Mouse (Mus musculus) cerebellum, adult 2 months (tissue): Measurements from ENCODE around the gene Olfr1325. TPM values are rescaled to one million over a fixed set of nuclear protein-coding genes. Genes with fewer than 3 reads are reported as not detected.
"Not testable (repeated sequence)": the region's sequence is repeated elsewhere in the genome, so short reads cannot be mapped to it uniquely, and the experiment has no call there.

Experiments
- DNase-seq, 2 experiments: peaks; one replicate each; pipeline ENCODE4 v3.0.0; 2021
- H3K27ac ChIP-seq: fragments of 200-500 bp; 2 replicates; pipeline ENCODE4 v1.5.1; 2012; ENCODE audit warnings: low read length, control low read depth, inconsistent platforms; ENCODE audit not compliant: insufficient read depth
- H3K27me3 ChIP-seq: fragments of 200-500 bp; 2 replicates; pipeline ENCODE4 v1.6.1; 2012; ENCODE audit warnings: inconsistent platforms, mild to moderate bottlenecking, low read length, moderate library complexity; ENCODE audit not compliant: control insufficient read depth, insufficient read depth
- H3K4me1 ChIP-seq: fragments of 200-500 bp; 2 replicates; pipeline ENCODE4 v1.6.1; 2011; ENCODE audit warnings: low read length; ENCODE audit not compliant: control insufficient read depth, insufficient read depth
- H3K4me3 ChIP-seq: fragments of 200-500 bp; replicated peaks from 2 replicates; pipeline ENCODE3; 2011; ENCODE audit warnings: mild to moderate bottlenecking, low read depth, low read length, control low read depth; ENCODE audit not compliant: insufficient read depth
- CTCF ChIP-seq: fragments of 200-500 bp; IDR thresholded peaks from 2 replicates; pipeline ENCODE4 v1.5.1; 2011; ENCODE audit warnings: low read depth, mild to moderate bottlenecking, control low read depth, low read length, moderate library complexity, borderline replicate concordance; ENCODE audit not compliant: insufficient read depth
- POLR2A ChIP-seq: fragments of 200-500 bp; IDR thresholded peaks from 2 replicates; pipeline ENCODE4 v1.6.1; 2011; ENCODE audit warnings: low read length, control low read depth, borderline replicate concordance; ENCODE audit not compliant: insufficient read depth
- WGBS: fragments of 180-500 bp; shearing (Covaris S2); methylation state at CpG from one replicate; pipeline ENCODE4 v1.1.7; 2018; 5-methylcytosine and 5-hydroxymethylcytosine counted together
- polyA plus RNA-seq: library from polyadenylated mRNA; depleted of rRNA; stranded (reverse); fragments of >200 nt; gene quantifications from 2 replicates; pipeline ENCODE4 v1.2.3, GENCODE M21; 2012; rRNA removed

Gene Olfr1325
- not detected in 2 replicates for polyA plus RNA-seq

DNA sequence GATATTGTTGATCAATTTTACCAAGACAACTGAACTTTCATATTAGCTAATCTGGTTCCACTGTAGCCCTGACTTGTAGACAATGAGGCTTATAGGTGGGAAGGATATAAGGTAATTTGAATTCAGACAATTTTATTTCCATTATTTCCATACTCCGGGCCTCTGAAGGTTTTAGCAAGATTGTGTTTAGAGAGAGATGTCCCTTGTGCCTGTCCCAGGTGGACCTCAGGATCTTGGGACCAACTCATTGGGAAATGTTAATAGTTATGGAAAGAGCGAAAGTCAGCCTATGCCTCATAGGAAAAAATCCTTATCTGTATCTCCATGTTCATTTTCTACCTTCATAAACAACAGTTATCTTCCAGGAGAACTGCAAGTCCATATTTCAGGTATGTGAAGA is at the start of gene Olfr1325:
Gene Olfr1325, plus strand, starts transcription at position 301 of the 400 bp plus-strand sequence.
- Histone ChIP-seq H3K4me1 (no peaks in the 10 kb centered on the region), H3K27me3 (no peaks in the 10 kb centered on the region), H3K27ac (no peak within 1 kb of the TSS), H3K4me3 (no peak within 1 kb of the TSS)
- no peak for DNase-seq
- 93% methylated on average over 2 of the region's 2 CpGs for WGBS
- TF ChIP-seq CTCF (no peak), POLR2A (no peak)

DNA sequence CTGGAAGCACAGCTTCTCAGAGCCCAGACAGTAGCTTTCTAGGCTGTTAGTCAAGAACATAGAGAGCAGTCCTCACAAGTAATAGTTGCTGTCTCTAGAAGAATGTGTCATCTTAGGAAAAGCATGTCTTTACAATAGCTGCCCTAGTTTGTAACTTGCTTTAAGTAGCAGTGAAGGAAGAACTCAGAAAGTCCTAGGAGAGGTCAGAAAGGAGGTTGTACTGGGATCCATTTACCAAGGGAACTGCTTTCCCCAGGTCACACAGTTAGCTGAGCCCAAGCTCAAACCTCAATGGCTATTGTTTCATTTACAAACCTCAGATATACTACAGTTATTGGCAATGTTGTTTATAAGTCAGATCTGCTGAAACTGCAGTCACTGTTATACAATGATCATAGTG is 17.7 kb upstream of the Olfr1325 start, which contains the start of gene Olfr1326-ps1:
Gene Olfr1326-ps1, minus strand, starts transcription at position 101 of the 400 bp plus-strand sequence.
- Histone ChIP-seq H3K27ac (no peak within 1 kb of the TSS), H3K27me3 (no peaks in the 10 kb centered on the region), H3K4me1 (no peaks in the 10 kb centered on the region), H3K4me3 (no peak within 1 kb of the TSS)
- TF ChIP-seq POLR2A = no peak
- no peak for TF ChIP-seq CTCF
- no peak for DNase-seq

DNA sequence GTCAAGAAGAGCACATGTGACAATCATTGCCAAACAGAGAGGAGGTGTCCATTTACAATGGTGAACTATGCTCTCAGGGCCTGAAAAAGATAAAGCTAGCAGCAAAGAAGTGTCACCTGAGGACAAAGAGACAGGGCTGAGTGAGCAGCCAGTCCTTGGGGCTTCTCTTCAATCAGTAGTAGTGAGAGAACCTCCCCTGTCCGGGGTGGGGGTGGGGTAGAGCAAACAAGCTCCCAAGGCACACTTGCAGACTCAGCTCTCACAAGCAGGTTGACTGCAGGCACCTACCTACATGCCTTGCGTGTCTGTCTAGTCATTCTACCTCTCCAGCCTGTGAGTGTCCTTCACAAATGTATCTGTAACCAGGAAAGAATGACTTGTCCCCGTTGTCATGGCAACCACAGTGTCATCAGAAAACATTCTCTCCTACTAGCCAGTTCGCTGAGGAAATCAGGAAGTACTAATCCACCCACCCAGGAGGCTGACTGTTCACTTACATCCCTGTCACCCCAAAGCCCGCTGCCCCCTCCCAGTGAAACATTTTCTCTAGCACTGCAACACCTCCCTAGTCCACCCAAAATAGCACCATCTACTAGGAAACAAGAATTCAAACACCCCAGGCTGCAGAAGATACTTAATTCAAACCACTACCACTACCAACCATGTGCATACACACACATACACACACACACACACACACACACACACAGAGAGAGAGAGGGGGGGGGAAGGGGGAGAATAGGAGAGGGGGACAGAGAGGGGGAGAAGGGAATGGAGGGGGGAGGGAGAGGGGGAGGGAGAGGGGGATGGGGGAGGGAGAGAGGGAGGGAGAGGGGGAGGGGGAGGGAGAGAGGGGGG is 53.2 kb downstream of the Olfr1325 start, which contains the start of gene Gm5640:
Gene Gm5640, minus strand, starts transcription at position 170 of the 858 bp plus-strand sequence.
- DNase-seq, H3K4me1 ChIP-seq, H3K27me3 ChIP-seq, H3K4me3 ChIP-seq, H3K27ac ChIP-seq: not testable (repeated sequence)
- WGBS = 33% methylated on average over 3 of the region's 5 CpGs

DNA sequence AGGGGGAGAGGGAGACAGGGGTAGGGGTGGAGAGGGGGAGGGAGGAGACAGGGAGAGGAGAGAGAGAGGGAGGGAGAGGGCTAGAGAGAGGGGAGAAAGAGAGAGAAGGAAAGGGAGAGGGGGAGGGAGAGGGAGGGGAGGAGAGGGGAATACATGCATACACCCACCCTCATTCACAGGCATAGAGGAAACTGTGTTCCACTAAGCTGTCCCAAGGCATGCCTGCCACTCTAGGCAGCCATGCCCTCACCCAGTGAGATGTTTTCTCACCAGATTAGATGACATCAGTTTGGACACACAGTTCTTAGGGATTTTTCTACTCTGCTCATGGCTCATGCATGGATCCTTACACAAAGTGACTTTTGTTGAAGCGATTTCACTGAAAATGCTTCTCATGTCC is 53.9 kb downstream of the Olfr1325 start:
- WGBS = no CpG with 5 or more reads among the region's 1 CpGs
- not testable (repeated sequence) for H3K27ac ChIP-seq, DNase-seq, H3K4me1 ChIP-seq, H3K4me3 ChIP-seq, H3K27me3 ChIP-seq

Other genes starting within 250 kb of the Olfr1325 start
- 68.3 and 72.2 TPM in 2 replicates for gene Lage3, start 239.1 kb upstream of the Olfr1325 start, polyA plus RNA-seq
- gene Ubl4a, start 219.5 kb upstream of the Olfr1325 start, polyA plus RNA-seq = 82.0 and 85.3 TPM in 2 replicates
- 4.2 and 4.7 TPM in 2 replicates for gene Slc10a3, start 219.3 kb upstream of the Olfr1325 start, polyA plus RNA-seq
- 31.8 and 36.0 TPM in 2 replicates for gene Fam3a, start 199.4 kb upstream of the Olfr1325 start, polyA plus RNA-seq
- gene Ikbkg, start 199.4 kb upstream of the Olfr1325 start, polyA plus RNA-seq = 22.3 TPM in 2 replicates
- 64.7 and 65.4 TPM in 2 replicates for gene G6pdx, start 163.5 kb upstream of the Olfr1325 start, polyA plus RNA-seq
- not detected in 2 replicates for gene Gm6880, start 111.3 kb upstream of the Olfr1325 start, polyA plus RNA-seq
- not detected in 2 replicates for gene Olfr1326-ps1, start 17.8 kb upstream of the Olfr1325 start, polyA plus RNA-seq
- gene Gm5640, start 53.0 kb downstream of the Olfr1325 start, polyA plus RNA-seq = 0.08 TPM in 1 of 2 replicates, not detected in the other
- gene Gm6890, start 148.2 kb downstream of the Olfr1325 start, polyA plus RNA-seq = not detected in 2 replicates
- gene Gm5936, start 244.5 kb downstream of the Olfr1325 start, polyA plus RNA-seq = 0.06 TPM in 1 of 2 replicates, not detected in the other